Mouse (Mus musculus): Measurements from ENCODE around the gene Fbf1.

Fbf1 gene

DNA sequence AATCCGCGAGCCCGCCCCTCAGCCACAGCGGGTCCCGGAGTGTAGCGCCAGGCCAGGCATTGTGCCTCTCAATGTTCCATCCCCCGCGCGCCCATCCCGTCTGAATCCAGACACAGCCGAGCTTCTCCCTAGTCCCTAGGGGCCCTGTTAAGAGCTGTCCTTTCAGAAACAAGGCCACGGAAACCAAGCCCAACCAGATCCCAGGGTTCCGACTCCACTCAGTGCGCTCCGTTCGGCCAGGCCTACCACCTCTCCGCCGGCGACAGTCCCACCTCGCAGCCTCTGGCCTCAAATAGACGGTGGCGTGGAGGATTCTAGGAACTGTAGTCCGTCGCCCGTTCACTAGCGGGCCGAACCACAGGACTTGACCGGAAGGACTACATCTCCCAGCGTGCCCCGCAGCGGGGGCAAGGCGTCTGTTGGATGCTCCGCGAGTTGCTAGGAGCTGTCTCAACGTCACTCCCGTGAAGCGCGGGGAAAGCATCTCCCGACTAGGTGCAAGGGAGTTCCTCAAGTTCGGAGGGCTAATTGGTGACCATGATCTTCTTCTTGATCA, at the start of gene Fbf1:
Fbf1 (minus strand) TSS at position 283 of the 556 bp plus-strand sequence.
- DNase-seq = peak; percentile 94

DNA sequence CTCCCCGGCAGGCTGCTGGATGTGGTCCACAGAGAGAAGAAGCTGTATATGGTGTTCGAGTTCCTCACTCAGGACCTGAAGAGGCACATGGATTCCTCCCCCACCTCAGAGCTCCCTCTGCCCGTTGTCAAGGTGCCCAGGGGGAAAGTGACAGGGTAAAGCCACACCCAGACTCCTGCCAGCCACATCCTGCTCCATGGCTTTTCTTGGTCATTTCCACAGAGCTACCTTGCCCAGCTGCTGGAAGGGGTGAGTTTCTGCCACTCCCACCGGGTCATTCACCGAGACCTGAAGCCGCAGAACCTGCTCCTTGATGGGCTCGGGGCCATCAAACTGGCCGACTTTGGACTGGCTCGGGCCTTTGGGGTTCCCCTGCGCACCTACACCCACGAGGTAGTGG, 48.6 kb upstream of the Fbf1 start:
- no peak for DNase-seq

DNA sequence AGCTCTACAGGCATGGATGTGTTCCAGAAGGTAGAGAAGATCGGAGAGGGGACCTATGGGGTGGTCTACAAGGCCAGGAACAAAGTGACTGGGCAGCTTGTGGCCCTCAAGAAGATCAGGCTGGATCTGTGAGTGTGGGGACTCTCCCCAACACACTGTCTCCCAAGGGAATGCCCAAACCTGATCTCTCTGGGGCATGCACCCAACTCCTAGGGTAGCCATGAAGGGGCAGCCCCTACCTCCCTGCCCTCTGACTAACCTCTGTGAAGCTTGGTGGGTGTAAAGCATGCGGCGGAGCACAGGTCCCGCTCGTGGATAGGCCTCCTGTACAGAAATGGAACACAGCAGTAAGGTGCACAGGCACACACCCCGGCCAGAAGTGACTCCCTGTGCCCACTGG, 48.0 kb upstream of the Fbf1 start:
- DNase-seq = no peak

DNA sequence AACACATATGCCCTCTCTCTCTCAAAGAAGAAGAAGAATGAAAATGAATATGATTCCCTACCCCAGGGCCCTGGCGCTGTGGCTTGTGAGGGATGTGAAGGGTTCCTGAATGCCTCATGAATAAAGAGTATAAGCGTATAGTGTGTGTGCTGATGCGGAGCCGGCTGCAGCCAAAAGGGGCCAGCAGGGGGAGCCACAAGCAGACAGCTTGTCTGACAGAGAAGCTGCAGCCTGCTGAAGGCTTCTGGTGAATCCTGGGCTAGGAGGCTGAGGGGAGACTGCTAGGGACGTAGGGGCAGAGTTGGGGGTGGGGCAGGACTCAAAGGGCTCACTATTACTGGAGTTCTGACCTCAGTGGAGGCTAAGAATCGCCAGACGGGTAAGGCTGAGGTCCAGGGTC, 47.2 kb upstream of the Fbf1 start:
- DNase-seq = no peak

DNA sequence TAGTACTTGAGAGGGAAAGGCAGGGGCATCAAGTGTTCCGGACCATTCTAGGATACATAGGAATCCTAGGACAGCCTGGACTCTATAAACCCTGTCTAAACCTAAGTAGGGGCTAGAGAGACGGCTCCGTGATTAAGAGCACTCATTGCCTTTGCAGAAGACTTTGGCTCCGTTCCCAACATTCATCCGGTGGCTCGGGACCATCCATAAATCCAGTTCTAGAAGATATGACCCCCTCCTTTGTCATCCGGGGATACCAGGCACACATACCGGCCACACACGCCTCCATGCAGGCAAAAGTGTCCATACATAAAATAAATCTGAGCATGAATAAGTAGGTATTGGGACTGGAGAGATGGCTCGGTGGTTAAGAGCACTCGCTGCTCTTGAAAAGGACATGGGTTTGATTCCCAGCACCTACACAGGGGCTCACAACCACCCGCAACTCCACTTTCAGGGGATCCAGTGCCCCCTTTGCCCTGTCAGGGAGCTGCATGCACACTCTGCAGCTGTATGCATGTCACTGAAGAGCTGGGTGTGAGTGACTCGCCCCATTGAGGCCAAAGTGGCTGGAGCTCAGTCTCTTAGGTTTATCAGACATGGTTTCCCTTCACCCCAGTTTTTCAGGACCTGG, 46.0 kb upstream of the Fbf1 start:
- DNase-seq = no peak

DNA sequence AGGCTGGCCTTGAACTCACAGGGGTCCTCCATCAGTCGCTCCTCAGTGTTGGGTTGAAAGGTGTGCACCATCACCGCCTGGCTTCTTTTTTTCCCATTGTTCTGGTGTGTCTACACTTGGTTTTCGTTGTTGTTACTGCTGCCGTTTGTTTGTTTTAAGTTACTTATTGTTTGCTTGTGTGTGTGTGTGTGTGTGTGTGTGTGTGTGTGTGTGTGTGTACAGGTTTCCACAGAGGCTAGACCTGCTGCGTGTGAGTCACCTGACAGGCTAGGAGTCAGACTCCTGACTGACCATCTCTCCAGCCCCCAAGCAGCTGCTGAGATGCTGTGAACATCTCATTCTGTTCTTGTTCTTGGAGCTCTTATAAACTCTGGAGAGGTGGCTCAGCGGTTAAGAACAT, 44.9 kb upstream of the Fbf1 start:
- no peak for DNase-seq

DNA sequence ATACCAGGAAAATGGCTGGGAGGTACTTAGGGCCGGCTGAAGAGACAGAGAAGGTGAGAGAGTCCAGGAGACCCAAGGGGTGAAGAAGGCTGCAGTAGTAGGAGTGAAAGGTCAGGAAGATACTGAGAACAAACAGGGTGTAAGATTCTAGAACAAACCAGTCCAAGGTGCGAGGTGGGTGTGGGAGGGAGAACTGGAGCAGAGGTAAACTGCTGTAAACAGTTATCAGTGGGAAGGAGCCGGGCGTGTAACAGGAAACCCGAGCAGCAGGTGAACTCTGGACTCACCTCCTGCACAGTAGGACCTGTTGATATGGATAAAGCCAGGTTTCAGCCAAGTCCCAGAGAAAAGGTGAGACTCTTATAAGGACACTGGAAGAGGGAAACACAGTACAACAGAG, 42.7 kb upstream of the Fbf1 start:
- DNase-seq = peak; percentile 56 to 72

DNA sequence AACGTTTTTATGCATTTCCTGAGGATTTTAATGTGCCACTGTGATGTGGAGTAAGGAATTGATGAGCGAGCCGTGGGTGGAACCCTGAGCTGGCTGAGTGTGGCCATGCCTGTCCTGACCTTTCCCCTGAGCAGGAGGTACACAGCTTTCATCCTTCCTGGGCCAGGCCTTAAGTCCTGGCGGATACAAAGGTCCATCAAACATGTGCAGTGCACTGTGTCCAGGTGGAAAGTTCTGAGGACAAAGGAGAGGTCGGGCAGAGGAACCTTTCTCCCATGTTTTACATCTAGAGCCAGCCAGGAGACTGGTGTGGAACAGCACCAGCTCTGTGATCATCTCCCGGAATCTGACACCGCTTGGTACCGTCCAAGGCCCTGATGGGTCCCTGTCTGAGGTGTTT, 41.3 kb upstream of the Fbf1 start:
- DNase-seq = peak; percentile 74 to 80

DNA sequence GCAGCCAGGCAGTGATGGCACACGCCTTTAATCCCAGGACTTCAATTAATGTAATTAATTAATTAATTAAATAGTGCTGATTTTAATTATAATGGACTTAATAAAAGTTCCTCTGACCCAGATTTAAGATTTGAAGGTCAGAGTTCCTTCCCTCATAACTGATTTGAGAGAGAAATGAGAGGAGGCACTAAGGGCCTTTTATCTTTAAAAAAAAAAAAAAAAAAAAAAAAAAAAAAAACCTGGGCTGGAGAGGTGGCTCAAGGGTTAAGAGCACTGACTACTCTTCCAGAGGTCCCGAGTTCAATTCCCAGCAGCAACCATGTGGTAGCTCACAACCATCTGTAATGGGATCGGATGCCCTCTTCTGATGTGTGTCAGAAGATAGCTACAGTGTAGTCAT, 40.7 kb upstream of the Fbf1 start:
- no peak for DNase-seq

DNA sequence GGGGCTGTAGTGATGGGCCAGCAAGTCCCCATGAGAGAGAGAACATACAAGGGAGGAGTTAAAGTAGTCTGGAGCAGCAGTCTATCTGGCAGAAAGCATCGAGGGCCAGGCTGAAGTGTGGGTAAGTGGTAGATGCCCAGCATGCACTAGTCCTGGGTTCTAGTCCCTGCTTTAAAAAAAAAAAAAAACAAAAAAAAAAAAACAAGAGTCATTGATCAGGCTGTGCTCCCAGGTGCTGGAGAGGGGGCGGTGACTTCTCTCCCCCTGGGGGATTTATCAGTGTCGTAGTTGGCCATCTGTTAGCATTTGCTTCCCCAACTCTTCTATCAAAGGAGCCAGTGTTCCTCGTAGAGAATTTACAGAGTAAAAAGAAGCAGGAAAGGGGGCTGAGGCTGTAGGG, 38.7 kb upstream of the Fbf1 start:
- DNase-seq = no peak

DNA sequence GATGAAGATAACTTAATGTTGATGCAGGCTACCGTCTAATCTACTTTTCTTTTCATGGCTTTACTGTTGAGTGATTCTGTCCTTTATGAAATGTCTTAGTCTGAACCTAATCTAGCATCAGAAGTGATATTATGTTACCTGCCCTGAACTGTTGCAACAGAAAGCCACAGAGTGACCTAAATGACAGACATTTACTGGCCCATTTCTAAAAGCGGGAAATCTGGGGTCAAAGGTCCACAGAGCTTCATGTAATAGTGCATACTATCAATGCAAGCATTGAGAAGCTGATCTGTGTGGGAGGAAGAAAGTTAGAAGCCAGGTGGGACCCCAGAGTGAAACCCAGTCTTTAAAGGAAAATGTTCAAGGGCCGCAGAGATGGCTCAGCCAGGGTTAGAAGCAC, 35.2 kb upstream of the Fbf1 start:
- DNase-seq = no peak

DNA sequence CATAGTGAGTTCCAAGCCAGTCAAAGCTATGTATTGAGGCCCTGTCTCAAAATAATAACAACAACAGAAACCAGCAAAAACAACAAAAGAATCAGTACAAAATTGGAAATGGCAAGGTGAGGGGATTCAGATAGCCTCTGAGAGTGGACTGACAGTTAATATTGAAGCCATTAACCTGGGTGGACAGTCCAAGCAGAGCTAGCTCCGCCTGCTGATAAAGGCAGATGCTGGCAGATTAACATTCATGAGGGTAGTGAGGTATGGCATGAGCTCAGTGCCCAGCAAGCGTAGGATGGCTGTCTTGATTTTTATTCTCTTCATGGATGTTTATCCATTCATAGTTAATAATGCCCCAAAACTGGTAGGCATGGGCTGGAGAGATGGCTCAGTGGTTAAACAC, 33.2 kb upstream of the Fbf1 start:
- peak in 1 of 2 experiments; percentile 36 for DNase-seq

DNA sequence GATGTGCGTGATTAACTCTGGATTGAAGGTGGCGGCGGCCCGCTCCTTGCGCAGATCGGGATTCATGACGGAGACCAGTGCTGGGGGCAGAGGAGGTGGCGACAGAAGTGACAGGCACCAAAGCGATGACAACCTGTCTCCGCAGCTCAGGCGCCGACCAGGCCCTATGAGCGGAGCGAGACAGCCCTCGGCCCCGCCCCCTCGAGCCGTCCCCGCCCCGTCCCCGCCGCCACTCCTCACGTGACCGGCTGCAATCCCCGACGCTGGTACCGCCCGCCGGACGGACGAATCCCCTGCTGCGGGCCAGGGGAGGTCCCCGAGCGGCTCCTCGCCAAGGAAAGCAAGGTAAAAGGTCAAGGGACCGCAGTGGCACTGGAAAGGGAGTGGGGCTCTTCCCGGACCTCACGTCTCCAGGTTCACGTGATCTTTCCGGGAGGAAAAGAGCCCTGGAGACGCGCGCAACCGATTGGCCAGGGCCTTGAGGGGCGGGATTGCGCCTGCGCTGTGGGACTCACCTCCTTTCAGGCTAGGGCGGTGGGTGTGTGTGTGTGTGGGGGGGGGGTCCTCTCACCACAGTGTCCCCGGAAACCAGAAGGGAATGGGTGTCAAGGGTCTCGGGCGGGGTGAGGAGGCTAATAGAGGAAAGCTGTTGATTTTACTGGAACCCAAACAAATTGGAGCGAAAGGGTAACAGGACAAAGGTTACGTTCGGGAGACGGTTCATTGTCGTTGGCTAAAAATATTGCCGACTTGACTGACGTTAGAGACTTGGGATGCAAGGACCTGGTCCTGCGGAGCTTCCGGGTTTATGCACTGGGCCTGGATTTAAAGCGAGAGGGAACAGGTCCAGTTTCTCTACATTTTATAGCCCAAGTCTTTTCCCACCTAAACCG, 30.9 kb upstream of the Fbf1 start, which contains the start of the genes Ten1 and Acox1:
Ten1 (plus strand) TSS at position 217 of the 893 bp plus-strand sequence.
Acox1 (minus strand) TSS at position 407 of the 893 bp plus-strand sequence.
- DNase-seq = peak; percentile 97 to 99

DNA sequence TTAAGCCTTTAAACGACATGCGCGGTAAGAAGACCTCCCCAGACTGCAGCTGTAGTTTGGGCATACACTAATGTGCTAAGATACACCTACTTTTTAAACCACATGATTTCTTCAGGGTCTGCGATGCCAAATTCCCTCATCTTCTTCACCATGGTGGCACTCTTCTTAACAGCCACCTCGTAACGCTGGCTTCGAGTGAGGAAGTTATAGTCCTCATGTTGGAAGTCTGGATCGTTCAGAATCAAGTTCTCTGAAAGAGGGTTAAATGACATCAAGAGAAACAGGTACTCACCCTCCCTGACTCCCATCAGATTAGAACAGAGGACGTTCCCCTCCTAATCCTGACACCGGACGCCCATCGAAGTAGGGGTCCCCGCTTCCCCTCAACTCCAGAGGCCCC, 30.2 kb upstream of the Fbf1 start:
- no peak for DNase-seq

DNA sequence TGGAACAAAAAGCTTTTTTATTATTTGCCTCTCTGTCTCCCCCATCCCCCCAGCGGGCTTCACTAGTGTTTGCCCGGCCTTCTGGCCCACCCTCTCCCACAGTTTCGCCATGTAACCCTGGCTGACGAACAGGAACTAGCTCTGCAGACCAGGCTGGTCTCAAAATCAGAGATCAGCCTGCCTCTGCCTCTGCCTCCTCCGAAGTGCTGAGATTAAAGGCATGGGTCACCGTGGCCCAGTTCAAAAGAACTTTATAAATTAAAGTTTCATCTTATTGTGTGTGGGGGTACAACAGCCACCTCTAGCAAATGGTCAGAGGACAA, 29.6 kb upstream of the Fbf1 start:
- no peak for DNase-seq

DNA sequence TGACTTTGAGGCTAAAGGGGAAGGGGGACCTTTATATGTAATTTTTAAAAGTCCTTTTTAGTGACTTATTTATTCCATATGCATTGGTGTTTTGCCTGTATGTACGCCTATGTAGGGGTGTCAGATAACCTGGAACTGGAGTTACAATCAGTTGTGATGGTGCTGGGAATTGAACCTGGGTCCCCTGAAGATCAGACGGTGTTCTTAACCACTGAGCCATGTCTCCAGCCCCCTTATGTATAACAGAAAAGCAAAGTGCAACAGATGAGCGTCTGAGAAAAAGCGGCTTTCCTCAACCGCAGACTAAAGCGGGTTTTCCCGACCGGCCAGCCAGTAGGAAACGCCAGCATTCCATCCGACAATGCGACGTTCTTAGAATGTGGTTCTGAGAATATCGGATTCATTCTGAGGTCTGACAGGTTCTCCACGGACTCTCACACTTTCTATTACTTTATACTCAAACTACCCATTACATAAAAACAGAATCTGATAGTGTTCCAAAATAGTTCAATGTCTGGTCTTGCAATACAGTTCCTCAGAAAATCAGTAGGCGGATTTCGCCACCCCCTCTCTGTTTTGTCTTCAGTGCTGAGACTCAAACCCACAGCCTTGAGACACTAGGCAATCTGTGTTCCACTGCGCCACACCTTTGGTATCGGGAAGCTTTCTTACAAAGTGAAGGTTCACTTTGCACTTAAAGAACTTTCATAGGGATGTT, 29.1 kb upstream of the Fbf1 start:
- DNase-seq = no peak

DNA sequence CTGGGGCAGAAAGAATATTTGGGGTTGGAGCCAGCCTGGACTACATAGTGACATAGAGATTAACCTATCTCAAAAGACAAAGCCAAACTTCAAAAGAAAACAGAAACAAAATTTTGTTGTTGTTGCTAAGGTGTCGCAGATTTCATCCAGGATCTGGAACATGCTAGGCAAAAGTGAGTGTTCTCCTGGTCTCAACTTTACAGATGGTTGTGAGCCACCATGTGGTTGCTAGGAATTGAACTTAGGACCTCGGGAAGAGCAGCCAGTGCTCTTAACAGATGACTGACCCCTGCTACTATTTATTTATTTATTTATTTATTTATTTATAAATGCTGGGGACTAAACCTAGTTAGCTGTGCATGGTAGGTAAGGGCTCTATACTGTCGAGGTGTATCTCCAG, 28.4 kb upstream of the Fbf1 start:
- no peak for DNase-seq

DNA sequence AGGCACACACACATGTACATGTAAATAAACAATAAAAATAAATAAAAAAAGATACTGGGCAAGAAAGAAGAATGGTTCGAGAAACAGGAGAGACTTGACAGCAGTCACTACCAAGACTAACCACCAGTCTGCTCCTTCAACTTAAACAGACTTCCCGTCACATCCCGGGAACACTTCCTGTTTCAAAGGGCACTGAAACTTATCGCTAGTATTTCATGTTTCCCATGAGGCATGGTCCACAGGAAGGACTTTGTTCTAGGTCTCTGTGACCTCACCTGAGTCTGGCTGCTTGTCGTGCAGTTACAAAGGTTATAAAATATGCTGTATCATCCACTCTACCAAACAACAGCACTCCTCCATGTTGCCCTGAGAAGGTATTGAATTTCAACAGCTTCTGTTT, 27.3 kb upstream of the Fbf1 start:
- DNase-seq = peak; percentile 68 to 73

DNA sequence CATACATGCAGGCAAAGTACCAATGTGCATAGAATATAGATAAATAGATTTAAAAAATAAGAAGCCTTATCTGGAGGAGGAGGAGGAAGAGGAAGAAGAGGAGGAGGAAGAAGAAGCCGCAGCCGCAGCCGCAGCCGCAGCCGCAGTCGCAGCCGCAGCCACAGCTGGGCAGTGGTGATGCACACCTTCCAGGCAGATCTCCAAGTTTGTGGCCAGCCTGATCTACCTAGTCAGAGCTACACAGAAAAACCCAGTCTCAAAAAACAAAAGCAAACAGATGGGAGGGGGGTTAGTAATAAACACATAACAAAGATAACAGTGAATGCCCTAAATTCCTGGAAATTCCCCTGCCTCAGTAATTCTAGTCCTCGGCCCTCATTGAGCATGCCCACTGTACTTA, 26.7 kb upstream of the Fbf1 start:
- DNase-seq = no peak

DNA sequence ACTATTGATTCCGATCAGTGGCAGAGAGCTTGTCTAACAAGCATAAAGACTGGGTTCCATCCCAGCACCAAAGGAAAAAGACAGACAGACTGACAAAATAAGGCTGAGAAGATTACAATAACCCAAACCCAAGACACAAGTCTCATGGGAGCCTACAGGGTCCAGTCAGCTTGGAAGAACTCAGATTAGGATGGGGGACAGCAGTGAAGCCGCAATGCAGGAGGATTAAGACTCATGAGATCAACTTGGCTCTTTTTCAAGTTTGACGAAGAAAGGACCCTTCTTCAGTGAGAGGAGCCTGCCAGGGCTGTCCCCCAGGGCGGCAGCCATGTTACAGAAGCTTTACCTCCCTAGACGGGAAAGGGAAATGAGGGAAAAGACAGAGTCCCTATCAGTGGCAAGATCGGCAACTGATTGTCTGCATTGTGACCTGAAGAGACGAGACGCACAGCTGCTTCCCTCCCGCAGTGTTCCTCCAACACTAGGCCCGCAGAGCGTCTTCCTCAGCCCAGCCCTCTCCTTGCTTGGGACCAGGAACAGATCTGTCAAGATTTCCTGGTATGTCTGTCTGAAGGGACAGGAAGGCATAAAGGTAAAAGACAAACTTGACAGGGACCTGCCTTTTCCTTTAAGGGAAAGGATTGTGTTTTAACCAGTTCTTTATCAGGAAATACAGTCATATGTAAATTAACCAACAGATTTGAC, 19.4 kb upstream of the Fbf1 start:
- no peak for DNase-seq

DNA sequence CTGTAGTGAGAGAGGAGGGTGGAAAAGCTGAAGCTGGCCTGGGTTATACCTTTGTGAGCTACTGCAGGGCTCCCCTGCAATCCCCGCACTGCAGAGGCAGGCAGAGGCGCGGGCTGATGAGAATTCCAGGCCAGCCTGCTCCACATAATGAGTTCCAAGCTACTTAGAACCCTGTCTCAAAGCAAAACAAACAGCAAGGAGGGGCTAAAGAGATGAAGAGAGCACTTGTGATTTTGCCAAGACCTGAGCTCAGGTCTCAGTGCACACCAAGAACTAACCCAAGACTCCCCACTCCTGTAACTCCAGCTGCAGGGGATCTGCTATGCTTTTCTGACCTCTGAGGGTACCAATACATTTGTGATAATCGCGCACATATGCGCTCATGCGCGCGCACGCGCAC, 18.4 kb upstream of the Fbf1 start:
- DNase-seq = no peak

DNA sequence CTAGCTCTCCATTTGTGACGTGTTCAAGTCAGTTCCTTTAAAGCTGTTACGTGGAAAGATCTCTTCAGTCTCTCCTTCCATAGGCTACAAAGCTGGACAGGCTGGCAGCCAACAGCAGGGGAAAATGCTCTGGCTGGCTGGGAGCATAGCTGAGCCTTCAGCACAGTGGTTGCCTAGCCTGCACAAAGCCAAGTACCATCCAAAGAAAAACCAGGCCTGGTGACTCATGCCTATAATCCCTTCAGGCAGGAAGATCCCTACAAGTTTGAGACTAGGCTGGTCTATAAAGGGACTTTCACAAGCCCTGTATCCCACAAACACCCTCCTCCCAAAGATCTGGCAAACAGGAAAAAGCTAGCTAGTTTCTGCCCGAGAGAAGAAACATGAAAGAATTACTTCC, 17.9 kb upstream of the Fbf1 start:
- DNase-seq = no peak
